Mouse (Mus musculus): ENCODE results near the gene Cracr2b.

DNA sequence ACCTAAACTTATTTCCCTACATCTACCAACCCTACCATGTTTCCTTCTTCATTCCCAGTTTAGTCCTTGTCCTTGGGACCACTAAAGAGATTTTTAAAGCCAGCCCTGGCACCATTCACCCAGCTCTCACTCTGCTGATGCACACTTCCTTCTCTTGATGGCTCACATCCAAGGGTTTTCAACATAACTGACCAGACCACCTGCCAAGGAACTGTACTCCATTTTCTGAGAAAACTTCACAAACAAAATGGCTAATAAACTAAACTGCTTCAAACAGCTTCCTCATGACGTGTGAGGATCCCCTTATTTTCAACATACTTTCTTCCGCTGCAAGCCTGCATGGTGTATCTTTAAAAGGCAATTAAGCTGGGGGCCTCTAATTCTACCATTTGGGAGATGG, 7.3 kb upstream of the Cracr2b start:
- TF ChIP-seq GATA1 (IDR thresholded peaks at IDR 0.05; ENCODE audit: low read length), result no peak
- TF ChIP-seq TAL1 (IDR thresholded peaks at IDR 0.05; ENCODE audit: low read length), result no peak

All from erythroblast, embryonic 14.5 days (primary cell).